Mouse (Mus musculus): ENCODE results near the gene Gng13. TPM values are rescaled to one million over a fixed set of nuclear protein-coding genes. Genes with fewer than 3 reads are reported as not detected.

The Gng13 gene
- polyA plus RNA-seq, 1 experiment from 2014 or later: 2.6 TPM

- Histone ChIP-seq H3K27me3 (replicated peaks) (peaks cover 7% of the 10 kb centered on the region; the same call in 1 of the 2 replicates), H3K36me3 (no peaks in the 10 kb centered on the region), H3K4me3 (replicated peaks) (no peak overlapping the region), H3K27ac (no peak overlapping the region), H3K9me3 (no peaks in the 10 kb centered on the region), H3K4me1 (replicated peaks) (no peaks in the 10 kb centered on the region), H3K9ac (no peak overlapping the region), H3K4me2 (replicated peaks) (no peak overlapping the region)
- ATAC-seq: no peak
- 78% methylated on average over 4 of the region's 4 CpGs for WGBS
Measured at GRCm38 (mm10) chr17:25711136-25711535, 5.8 kb upstream of the Gng13 start.

- peaks cover 30% of the 10 kb centered on the region for H3K27me3 ChIP-seq (replicated peaks)
- H3K4me1 ChIP-seq (replicated peaks): peaks cover 12% of the 10 kb centered on the region
- no peak overlapping the region for H3K27ac ChIP-seq
- no peak for ATAC-seq
- 52% methylated on average over 3 of the region's 3 CpGs for WGBS
- H3K4me2 ChIP-seq (replicated peaks): no peak overlapping the region
- no peak overlapping the region for H3K9ac ChIP-seq
- H3K4me3 ChIP-seq (replicated peaks): no peak overlapping the region
- no peaks in the 10 kb centered on the region for H3K9me3 ChIP-seq
- H3K36me3 ChIP-seq: peaks cover 5% of the 10 kb centered on the region; the same call in 1 of the 2 replicates
Measured at GRCm38 (mm10) chr17:25715627-25716026, 1.3 kb upstream of the Gng13 start.

GRCm38 (mm10) chr17:25716130-25716529, 841 bp upstream of the Gng13 start:
- Histone ChIP-seq H3K4me1 (replicated peaks) (peaks cover 12% of the 10 kb centered on the region), H3K4me3 (replicated peaks) (no peak overlapping the region), H3K9me3 (no peaks in the 10 kb centered on the region), H3K27ac (no peak overlapping the region), H3K27me3 (replicated peaks) (peaks cover 30% of the 10 kb centered on the region), H3K9ac (no peak overlapping the region), H3K4me2 (replicated peaks) (0 out of 2 replicates have a peak overlapping the region, but pooled peaks have one; percentile 93), H3K36me3 (peaks cover 7% of the 10 kb centered on the region; the same call in 1 of the 2 replicates)
- ATAC-seq: no peak
- 5% methylated on average over 6 of the region's 6 CpGs for WGBS

- peaks cover 30% of the 10 kb centered on the region for H3K27me3 ChIP-seq (replicated peaks)
- H3K9ac ChIP-seq: peak overlapping the region; percentile 44; the same call in 1 of the 2 replicates
- 14% methylated on average over 6 of the region's 6 CpGs for WGBS
- peaks cover 9% of the 10 kb centered on the region; the same call in 1 of the 2 replicates for H3K36me3 ChIP-seq
- no peak overlapping the region for H3K27ac ChIP-seq
- H3K9me3 ChIP-seq: no peaks in the 10 kb centered on the region
- H3K4me2 ChIP-seq (replicated peaks): peak overlapping the region; percentile 93
- peaks cover 12% of the 10 kb centered on the region for H3K4me1 ChIP-seq (replicated peaks)
- ATAC-seq: 0 out of 2 replicates have a peak, but pooled peaks have one; percentile 5
- peak overlapping the region; percentile 41 for H3K4me3 ChIP-seq (replicated peaks)
Measured at GRCm38 (mm10) chr17:25717691-25718090, 720 bp downstream of the Gng13 start.

- Histone ChIP-seq H3K9me3 (no peaks in the 10 kb centered on the region), H3K9ac (no peak overlapping the region), H3K27ac (no peak overlapping the region), H3K27me3 (replicated peaks) (peaks cover 19% of the 10 kb centered on the region), H3K36me3 (peaks cover 21% of the 10 kb centered on the region; the same call in 1 of the 2 replicates), H3K4me1 (replicated peaks) (peaks cover 17% of the 10 kb centered on the region), H3K4me2 (replicated peaks) (no peak overlapping the region), H3K4me3 (replicated peaks) (no peak overlapping the region)
- no peak for ATAC-seq
- WGBS: 92% methylated on average over 5 of the region's 5 CpGs
Measured at GRCm38 (mm10) chr17:25721476-25721875, 4.5 kb downstream of the Gng13 start.

- H3K4me3 ChIP-seq (replicated peaks): no peak overlapping the region
- peaks cover 15% of the 10 kb centered on the region for H3K4me1 ChIP-seq (replicated peaks)
- no peak for ATAC-seq
- H3K9ac ChIP-seq: no peak overlapping the region
- no peak overlapping the region for H3K27ac ChIP-seq
- 96% methylated on average over 19 of the region's 19 CpGs for WGBS
- no peak overlapping the region for H3K4me2 ChIP-seq (replicated peaks)
- H3K27me3 ChIP-seq (replicated peaks): no peaks in the 10 kb centered on the region
- peaks cover 21% of the 10 kb centered on the region; the same call in 1 of the 2 replicates for H3K36me3 ChIP-seq
- H3K9me3 ChIP-seq: no peaks in the 10 kb centered on the region
Measured at GRCm38 (mm10) chr17:25723470-25723869, 6.5 kb downstream of the Gng13 start.

- WGBS: 78% methylated on average over 7 of the region's 7 CpGs
- Histone ChIP-seq H3K36me3 (peaks cover 21% of the 10 kb centered on the region; the same call in 1 of the 2 replicates), H3K4me3 (replicated peaks) (no peak overlapping the region), H3K27ac (no peak overlapping the region), H3K4me2 (replicated peaks) (no peak overlapping the region), H3K9ac (no peak overlapping the region), H3K27me3 (replicated peaks) (no peaks in the 10 kb centered on the region), H3K9me3 (no peaks in the 10 kb centered on the region), H3K4me1 (replicated peaks) (peaks cover 16% of the 10 kb centered on the region)
- ATAC-seq: no peak
Measured at GRCm38 (mm10) chr17:25723919-25724318, 6.9 kb downstream of the Gng13 start.

- no peaks in the 10 kb centered on the region for H3K9me3 ChIP-seq
- H3K9ac ChIP-seq: no peak overlapping the region
- no peak overlapping the region for H3K4me3 ChIP-seq (replicated peaks)
- peaks cover 24% of the 10 kb centered on the region; the same call in 1 of the 2 replicates for H3K36me3 ChIP-seq
- no peak for ATAC-seq
- H3K4me2 ChIP-seq (replicated peaks): no peak overlapping the region
- no peaks in the 10 kb centered on the region for H3K27me3 ChIP-seq (replicated peaks)
- H3K4me1 ChIP-seq (replicated peaks): peaks cover 16% of the 10 kb centered on the region
- no peak overlapping the region for H3K27ac ChIP-seq
- WGBS: 81% methylated on average over 6 of the region's 6 CpGs
Measured at GRCm38 (mm10) chr17:25725264-25725663, 8.3 kb downstream of the Gng13 start.

GRCm38 (mm10) chr17:25727265-25728008, 10.5 kb downstream of the Gng13 start, which contains the start of the genes Chtf18 and Rpusd1:
TSS of gene Chtf18 (minus strand) at chr17:25727419.
TSS of gene Rpusd1 (plus strand) at chr17:25727670.
- peaks cover 16% of the 10 kb centered on the region for H3K4me1 ChIP-seq (replicated peaks)
- H3K27ac ChIP-seq: no peak within 1 kb of the TSS
- peaks cover 22% of the 10 kb centered on the region; the same call in 1 of the 2 replicates for H3K36me3 ChIP-seq
- H3K9me3 ChIP-seq: no peaks in the 10 kb centered on the region
- H3K9ac ChIP-seq: peak within 1 kb of the TSS; percentile 75
- H3K27me3 ChIP-seq (replicated peaks): no peaks in the 10 kb centered on the region
- ATAC-seq: peak; percentile 99
- under 1% methylated on average over 37 of the region's 37 CpGs for WGBS
- H3K4me2 ChIP-seq (replicated peaks): peak within 1 kb of the TSS; percentile 91
- H3K4me3 ChIP-seq (replicated peaks): peak within 1 kb of the TSS; percentile 60

- Histone ChIP-seq H3K36me3 (peaks cover 18% of the 10 kb centered on the region; the same call in 1 of the 2 replicates), H3K27me3 (replicated peaks) (no peaks in the 10 kb centered on the region), H3K27ac (no peak overlapping the region), H3K9ac (peak overlapping the region; percentile 75), H3K4me1 (replicated peaks) (peaks cover 16% of the 10 kb centered on the region), H3K4me2 (replicated peaks) (peak overlapping the region; percentile 90), H3K4me3 (replicated peaks) (peak overlapping the region; percentile 60), H3K9me3 (no peaks in the 10 kb centered on the region)
- ATAC-seq: no peak; the same call in 1 of the 2 replicates
- WGBS: 22% methylated on average over 4 of the region's 4 CpGs
Measured at GRCm38 (mm10) chr17:25728009-25728270, 11.0 kb downstream of the Gng13 start.

- no peaks in the 10 kb centered on the region for H3K9me3 ChIP-seq
- H3K36me3 ChIP-seq: peaks cover 8% of the 10 kb centered on the region; the same call in 1 of the 2 replicates
- H3K4me3 ChIP-seq (replicated peaks): no peak overlapping the region
- no peak for ATAC-seq
- 19% methylated on average over 2 of the region's 2 CpGs for WGBS
- no peak overlapping the region for H3K27ac ChIP-seq
- H3K4me1 ChIP-seq (replicated peaks): peaks cover 7% of the 10 kb centered on the region
- no peak overlapping the region for H3K9ac ChIP-seq
- no peaks in the 10 kb centered on the region for H3K27me3 ChIP-seq (replicated peaks)
- H3K4me2 ChIP-seq (replicated peaks): no peak overlapping the region
Measured at GRCm38 (mm10) chr17:25732082-25732481, 15.1 kb downstream of the Gng13 start.

- no peak overlapping the region for H3K27ac ChIP-seq
- 81% methylated on average over 5 of the region's 5 CpGs for WGBS
- H3K4me3 ChIP-seq (replicated peaks): no peak overlapping the region
- H3K4me2 ChIP-seq (replicated peaks): no peak overlapping the region
- H3K4me1 ChIP-seq (replicated peaks): no peaks in the 10 kb centered on the region
- H3K9ac ChIP-seq: no peak overlapping the region
- no peaks in the 10 kb centered on the region for H3K9me3 ChIP-seq
- no peaks in the 10 kb centered on the region for H3K27me3 ChIP-seq (replicated peaks)
- no peak for ATAC-seq
- 0 out of 2 replicates have a peak, but pooled peaks cover 4% of the 10 kb centered on the region for H3K36me3 ChIP-seq
Measured at GRCm38 (mm10) chr17:25735246-25735645, 18.3 kb downstream of the Gng13 start.
